Mouse (Mus musculus) cerebellum, adult 9-11 months (tissue): ENCODE measurements around the gene Gpr156.

Source experiments
- DNase-seq: peaks from one replicate; pipeline ENCODE4 v3.0.0; 2022

Gene Gpr156

GRCm38 (mm10) chr16:37919000-37919399 lies 2.7 kb downstream of the Gpr156 start:
- DNase-seq, result no peak

GRCm38 (mm10) chr16:37920842-37921409 lies 4.6 kb downstream of the Gpr156 start:
- no peak for DNase-seq

- no peak for DNase-seq
Observed at GRCm38 (mm10) chr16:37926087-37926486, 9.8 kb downstream of the Gpr156 start.

- no peak for DNase-seq
Observed at GRCm38 (mm10) chr16:37927117-37927516, 10.8 kb downstream of the Gpr156 start.

GRCm38 (mm10) chr16:37929006-37929405 lies 12.7 kb downstream of the Gpr156 start:
- DNase-seq, result no peak

GRCm38 (mm10) chr16:37929626-37930025 lies 13.3 kb downstream of the Gpr156 start:
- DNase-seq, result no peak

GRCm38 (mm10) chr16:37934932-37935331 lies 18.6 kb downstream of the Gpr156 start:
- no peak for DNase-seq

- DNase-seq, result no peak
Observed at GRCm38 (mm10) chr16:37937276-37937675, 21.0 kb downstream of the Gpr156 start.

- peak; percentile 71 for DNase-seq
Observed at GRCm38 (mm10) chr16:37938125-37939081, 22.1 kb downstream of the Gpr156 start.

- DNase-seq, result no peak
Observed at GRCm38 (mm10) chr16:37939082-37939863, 23.0 kb downstream of the Gpr156 start.

GRCm38 (mm10) chr16:37940291-37940690 lies 24.0 kb downstream of the Gpr156 start:
- no peak for DNase-seq

- no peak for DNase-seq
Observed at GRCm38 (mm10) chr16:37943701-37944100, 27.4 kb downstream of the Gpr156 start.

GRCm38 (mm10) chr16:37945031-37945796 lies 28.9 kb downstream of the Gpr156 start:
- DNase-seq, result no peak

GRCm38 (mm10) chr16:37947160-37947559 lies 30.9 kb downstream of the Gpr156 start:
- DNase-seq, result peak; percentile 40

GRCm38 (mm10) chr16:37948365-37948764 lies 32.1 kb downstream of the Gpr156 start:
- DNase-seq, result no peak

- DNase-seq, result no peak
Observed at GRCm38 (mm10) chr16:37951171-37951570, 34.9 kb downstream of the Gpr156 start.

GRCm38 (mm10) chr16:37953186-37953585 lies 36.9 kb downstream of the Gpr156 start:
- no peak for DNase-seq

- DNase-seq, result no peak
Observed at GRCm38 (mm10) chr16:37953991-37954942, 38.0 kb downstream of the Gpr156 start.

- DNase-seq, result no peak
Observed at GRCm38 (mm10) chr16:37955336-37955917, 39.1 kb downstream of the Gpr156 start.

- DNase-seq, result no peak
Observed at GRCm38 (mm10) chr16:37956076-37956676, 39.9 kb downstream of the Gpr156 start.

GRCm38 (mm10) chr16:37956751-37957150 lies 40.5 kb downstream of the Gpr156 start:
- DNase-seq, result no peak
